Mouse (Mus musculus) thymus, adult 2 months (tissue): ENCODE results near the gene Dhx8. TPM values are rescaled to one million over a fixed set of nuclear protein-coding genes. Genes with fewer than 3 reads are reported as not detected.

Source experiments
- DNase-seq: peaks from one replicate; pipeline ENCODE4 v3.0.0; 2021
- H3K27ac ChIP-seq: fragments of 200-500 bp; 2 replicates; pipeline ENCODE4 v1.5.1; 2012; ENCODE audit warnings: low read length, control low read depth; ENCODE audit not compliant: control insufficient read depth, insufficient read depth
- H3K27me3 ChIP-seq: fragments of 200-500 bp; 2 replicates; pipeline ENCODE4 v1.6.1; 2012; ENCODE audit warnings: mild to moderate bottlenecking, low read length, moderate library complexity, mixed read lengths; ENCODE audit not compliant: control insufficient read depth, insufficient read depth
- H3K36me3 ChIP-seq: fragments of 200-500 bp; 2 replicates; pipeline ENCODE4 v1.6.1; 2012; ENCODE audit warnings: mild to moderate bottlenecking, low read length, moderate library complexity; ENCODE audit not compliant: control insufficient read depth, insufficient read depth
- H3K4me1 ChIP-seq: fragments of 200-500 bp; replicated peaks from 2 replicates; pipeline ENCODE4 v1.6.1; 2012; ENCODE audit warnings: low read length; ENCODE audit not compliant: control insufficient read depth, insufficient read depth
- H3K4me3 ChIP-seq: fragments of 200-500 bp; 2 replicates; pipeline ENCODE4 v1.5.1; 2012; ENCODE audit warnings: mild to moderate bottlenecking, low read length, control low read depth, moderate library complexity; ENCODE audit not compliant: control insufficient read depth, insufficient read depth
- CTCF ChIP-seq: fragments of 200-500 bp; IDR thresholded peaks from 2 replicates; pipeline ENCODE4 v1.5.1; 2012; ENCODE audit warnings: mild to moderate bottlenecking, control low read depth, low read length, moderate library complexity, borderline replicate concordance; ENCODE audit not compliant: control insufficient read depth, poor library complexity, insufficient read depth; ENCODE audit errors: extremely low read depth
- POLR2A ChIP-seq: fragments of 200-500 bp; IDR thresholded peaks from 2 replicates; pipeline ENCODE4 v1.6.1; 2012; ENCODE audit warnings: mild to moderate bottlenecking, low read length, control low read depth, moderate library complexity; ENCODE audit not compliant: control insufficient read depth, poor library complexity, insufficient read depth; ENCODE audit errors: extremely low read depth
- WGBS: fragments of 180-500 bp; shearing (Covaris S2); methylation state at CpG from one replicate; pipeline ENCODE4 v1.1.7; 2018; 5-methylcytosine and 5-hydroxymethylcytosine counted together
- polyA plus RNA-seq: library from polyadenylated mRNA; depleted of rRNA; stranded (reverse); fragments of >200 nt; gene quantifications from 2 replicates; pipeline ENCODE4 v1.2.3, GENCODE M21; 2012

Gene Dhx8
- polyA plus RNA-seq, 1 experiment, result 30.5 TPM

DNA sequence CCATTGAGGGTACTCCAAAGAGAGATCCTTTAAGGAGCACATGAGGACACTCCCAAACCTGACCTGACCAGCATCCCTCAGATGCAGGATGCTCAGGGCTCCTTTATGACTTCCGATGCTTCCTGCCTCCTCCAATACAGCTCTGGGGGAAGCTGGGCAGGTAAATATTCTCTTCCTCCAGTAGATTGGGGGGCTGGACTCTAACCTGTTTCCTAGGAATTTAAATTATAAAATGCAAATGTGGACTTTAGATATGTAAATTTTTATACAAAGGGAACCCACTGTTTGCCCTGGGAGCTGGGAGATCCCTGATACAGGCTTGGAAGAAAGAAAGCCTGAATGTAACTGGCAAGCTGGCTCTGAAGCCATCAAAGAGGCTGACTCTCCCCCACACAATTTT, 54.7 kb downstream of the Dhx8 start:
- Histone ChIP-seq H3K4me3 (no peak overlapping the region), H3K4me1 (peaks cover 8% of the 10 kb centered on the region), H3K27ac (no peak overlapping the region), H3K36me3 (no peaks in the 10 kb centered on the region), H3K27me3 (peaks cover 18% of the 10 kb centered on the region)
- no peak for DNase-seq
- WGBS, result 89% methylated on average over 1 of the region's 1 CpGs
- TF ChIP-seq CTCF (no peak), POLR2A (no peak)

DNA sequence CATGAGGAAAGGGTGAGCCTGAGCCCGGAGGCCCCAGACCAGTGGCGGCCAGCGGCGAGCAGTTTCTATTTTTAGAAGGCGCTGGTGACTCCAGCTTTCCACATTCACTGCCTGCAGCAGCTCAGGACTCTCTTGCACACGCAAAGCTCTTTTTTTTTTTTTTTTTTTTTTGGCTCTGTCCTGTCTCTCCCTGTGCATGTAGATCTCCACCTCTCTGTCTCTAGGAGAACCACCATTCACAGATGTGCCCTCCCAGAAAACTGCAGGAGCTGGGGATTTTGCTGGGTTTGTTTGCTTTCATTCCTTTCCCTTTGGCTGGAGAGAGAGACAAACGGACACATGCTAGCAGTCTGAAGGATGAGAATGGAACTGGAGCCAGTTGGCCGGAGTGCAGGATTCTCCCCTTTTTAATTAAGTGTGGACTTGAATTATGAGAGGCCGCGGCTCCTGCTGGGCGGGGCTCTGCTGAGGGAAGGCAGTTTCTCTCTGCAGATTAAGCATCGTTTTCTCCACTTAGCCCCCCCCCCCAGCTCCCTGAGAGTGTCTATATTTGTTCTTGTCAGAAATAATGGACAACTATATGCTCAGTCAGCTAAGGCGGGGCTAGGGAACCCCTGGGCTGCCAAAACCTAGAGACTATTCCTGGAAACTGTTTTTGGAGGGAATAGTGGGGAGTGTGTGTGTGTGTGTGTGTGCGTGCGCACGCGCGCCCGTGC, 58.2 kb downstream of the Dhx8 start:
- TF ChIP-seq POLR2A (no peak), CTCF (no peak)
- Histone ChIP-seq H3K27ac (no peak overlapping the region), H3K36me3 (no peaks in the 10 kb centered on the region), H3K27me3 (peaks cover 8% of the 10 kb centered on the region), H3K4me1 (no peaks in the 10 kb centered on the region), H3K4me3 (no peak overlapping the region)
- no peak for DNase-seq
- 53% methylated on average over 19 of the region's 19 CpGs for WGBS

- Histone ChIP-seq H3K27me3 (no peaks in the 10 kb centered on the region; the same call in 1 of the 2 replicates), H3K4me3 (no peak overlapping the region), H3K27ac (no peak overlapping the region), H3K36me3 (no peaks in the 10 kb centered on the region), H3K4me1 (no peaks in the 10 kb centered on the region)
- DNase-seq, result no peak
- WGBS, result 91% methylated on average over 2 of the region's 2 CpGs
- TF ChIP-seq CTCF (no peak), POLR2A (no peak)
These were observed 64.6 kb downstream of the Dhx8 start for GRCm38 (mm10) chr11:101797355-101797754.

- 54% methylated on average over 8 of the region's 8 CpGs for WGBS
- DNase-seq, result no peak
- Histone ChIP-seq H3K4me3 (no peak overlapping the region), H3K36me3 (no peaks in the 10 kb centered on the region), H3K27me3 (no peaks in the 10 kb centered on the region; the same call in 1 of the 2 replicates), H3K4me1 (no peaks in the 10 kb centered on the region), H3K27ac (no peak overlapping the region)
- TF ChIP-seq CTCF (no peak), POLR2A (no peak)
These were observed 65.4 kb downstream of the Dhx8 start for GRCm38 (mm10) chr11:101798083-101798482.

- DNase-seq, result no peak
- WGBS, result 20% methylated on average over 5 of the region's 5 CpGs
- H3K27me3 ChIP-seq, result no peaks in the 10 kb centered on the region; the same call in 1 of the 2 replicates
- H3K4me1 ChIP-seq, result no peaks in the 10 kb centered on the region
- no peak overlapping the region for H3K27ac ChIP-seq
- H3K4me3 ChIP-seq, result no peak overlapping the region
- no peak for TF ChIP-seq POLR2A
- TF ChIP-seq CTCF, result no peak
- no peaks in the 10 kb centered on the region for H3K36me3 ChIP-seq
These were observed 68.7 kb downstream of the Dhx8 start for GRCm38 (mm10) chr11:101801386-101801785.

DNA sequence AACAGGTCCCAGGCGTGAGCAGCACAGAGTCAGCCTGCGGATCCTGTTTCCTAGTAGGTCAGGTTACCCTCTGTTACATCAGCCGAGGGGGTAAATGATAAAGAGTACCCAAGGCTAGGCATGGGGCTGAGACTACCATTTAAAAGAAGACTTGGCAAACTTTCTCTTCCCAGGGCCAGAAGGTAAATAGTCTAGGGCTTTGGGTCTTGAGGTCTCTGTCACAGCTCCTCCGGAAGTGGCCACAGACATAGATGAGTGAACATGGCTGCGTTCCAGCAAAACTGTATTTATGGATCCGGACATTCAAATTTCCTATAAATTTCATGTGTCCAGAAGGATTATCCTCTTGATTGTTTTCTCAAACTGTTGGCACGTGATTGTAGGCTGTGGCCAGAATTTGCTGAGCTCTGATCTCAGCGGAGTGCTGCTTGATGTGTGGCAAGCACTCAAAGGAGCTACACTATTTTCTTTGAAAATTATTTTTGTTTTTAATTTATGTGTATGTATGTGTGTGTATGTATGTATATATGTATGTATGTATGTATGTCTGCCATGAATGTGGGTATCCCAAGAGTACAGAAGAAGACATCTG, 72.5 kb downstream of the Dhx8 start:
- DNase-seq, result no peak
- WGBS, result 92% methylated on average over 8 of the region's 8 CpGs
- Histone ChIP-seq H3K4me1 (no peaks in the 10 kb centered on the region), H3K4me3 (no peak overlapping the region), H3K27me3 (no peaks in the 10 kb centered on the region; the same call in 1 of the 2 replicates), H3K27ac (no peak overlapping the region), H3K36me3 (no peaks in the 10 kb centered on the region)
- TF ChIP-seq POLR2A, result no peak
